Mouse (Mus musculus) adrenal gland, postnatal 10 days (tissue): ENCODE data around the gene Tmem168. TPM values are rescaled to one million over a fixed set of nuclear protein-coding genes. Genes with fewer than 3 reads are reported as not detected.

ENCODE experiments used
- DNase-seq: peaks from one replicate; pipeline ENCODE4 v3.0.0; 2021; ENCODE audit warnings: mixed read lengths
- long read RNA-seq, 2 experiments: library from polyadenylated mRNA; stranded (forward); transcript quantifications; one replicate each; pipeline ENCODE4 v2.0.0; 2021
- total RNA-seq, 2 experiments: library from RNA; stranded (reverse); gene quantifications; 2 replicates each; pipeline ENCODE4 v1.2.3; 2021

The Tmem168 gene
- 10 to 100 TPM; 23.9 to 24.0 TPM for total RNA-seq
- long read RNA-seq, experiment 1, full-length matches to known transcripts: 19 of 27 reads
- long read RNA-seq, experiment 1, partial matches to known transcripts: 1 of 27 reads
- long read RNA-seq, experiment 1, other reads (novel, unspliced or antisense): 7 of 27 reads
- long read RNA-seq, experiment 2, full-length matches to known transcripts: 14 of 17 reads
- long read RNA-seq, experiment 2, partial matches to known transcripts: 0 of 17 reads
- long read RNA-seq, experiment 2, other reads (novel, unspliced or antisense): 3 of 17 reads

DNA sequence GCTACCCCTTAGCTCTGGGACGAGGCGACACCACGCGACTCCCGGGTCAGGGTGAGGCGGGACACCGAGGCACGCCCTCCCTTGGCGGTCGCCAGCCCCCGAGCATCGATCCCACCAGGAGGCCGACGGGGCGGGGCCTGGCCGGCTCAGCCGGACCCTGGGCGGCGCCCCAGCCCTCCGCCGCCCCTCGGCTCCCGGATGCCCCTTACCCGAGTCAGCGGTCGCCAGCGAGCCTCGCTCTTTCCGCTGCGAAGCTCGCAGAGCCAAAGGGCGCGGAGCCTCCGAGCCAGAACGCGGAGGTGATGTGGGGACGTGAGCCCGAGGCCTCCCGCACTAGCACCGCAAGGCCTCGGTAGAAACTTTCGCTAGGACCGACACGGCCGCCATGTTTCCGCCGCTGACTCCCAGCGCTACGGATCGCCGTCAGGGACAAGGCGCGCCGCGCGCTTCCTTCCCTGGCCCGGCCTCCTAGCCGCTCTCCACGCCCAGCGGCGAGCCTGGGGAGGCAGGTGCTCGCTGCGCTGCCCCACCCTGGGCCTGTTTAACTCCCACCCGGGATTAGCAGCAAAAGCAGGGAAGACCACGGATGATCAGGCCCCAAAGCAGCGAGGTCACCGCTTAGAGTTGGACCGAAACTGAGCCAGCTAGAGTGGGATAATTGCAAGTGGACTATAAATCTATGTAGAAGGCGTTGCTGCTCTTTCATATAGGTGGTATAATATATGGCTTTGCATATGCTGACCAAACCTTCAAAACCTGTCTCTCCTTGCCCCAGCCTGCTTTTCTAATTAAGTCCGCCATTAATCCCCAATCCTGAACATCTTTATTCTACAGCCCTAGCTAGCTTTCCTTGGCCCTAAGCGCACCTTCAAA, at the start of gene Tmem168:
Gene Tmem168, minus strand, starts transcription at position 480 of the 873 bp plus-strand sequence.
- peak; percentile 96 for DNase-seq

GRCm38 (mm10) chr6:13654081-13654480, 46.2 kb upstream of the Tmem168 start:
- no peak for DNase-seq

GRCm38 (mm10) chr6:13652284-13652683, 44.4 kb upstream of the Tmem168 start:
- DNase-seq: no peak

GRCm38 (mm10) chr6:13650854-13651253, 43.0 kb upstream of the Tmem168 start:
- no peak for DNase-seq

DNA sequence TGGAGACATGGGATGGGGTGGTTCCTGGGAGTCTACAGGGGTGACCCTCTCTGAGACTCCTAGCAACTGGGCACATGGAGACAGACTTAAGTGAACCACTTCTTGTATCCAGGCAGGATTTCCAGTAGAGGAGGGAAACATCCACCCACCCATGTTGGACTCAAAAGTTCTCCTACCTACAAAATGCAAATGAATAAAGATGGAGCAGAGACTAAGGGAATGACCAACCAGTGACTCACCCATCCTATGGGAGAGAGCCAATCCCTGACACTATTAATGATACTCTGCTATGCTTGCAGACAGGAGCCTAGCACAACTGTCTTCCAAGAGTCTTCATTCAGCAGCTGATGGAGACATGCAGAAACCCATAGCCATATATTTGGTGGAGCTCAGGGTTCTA, 40.4 kb upstream of the Tmem168 start:
- DNase-seq: no peak

GRCm38 (mm10) chr6:13636582-13636989, 28.7 kb upstream of the Tmem168 start:
- peak; percentile 4 for DNase-seq

- no peak for DNase-seq
Measured at GRCm38 (mm10) chr6:13632571-13632970, 24.7 kb upstream of the Tmem168 start.

DNA sequence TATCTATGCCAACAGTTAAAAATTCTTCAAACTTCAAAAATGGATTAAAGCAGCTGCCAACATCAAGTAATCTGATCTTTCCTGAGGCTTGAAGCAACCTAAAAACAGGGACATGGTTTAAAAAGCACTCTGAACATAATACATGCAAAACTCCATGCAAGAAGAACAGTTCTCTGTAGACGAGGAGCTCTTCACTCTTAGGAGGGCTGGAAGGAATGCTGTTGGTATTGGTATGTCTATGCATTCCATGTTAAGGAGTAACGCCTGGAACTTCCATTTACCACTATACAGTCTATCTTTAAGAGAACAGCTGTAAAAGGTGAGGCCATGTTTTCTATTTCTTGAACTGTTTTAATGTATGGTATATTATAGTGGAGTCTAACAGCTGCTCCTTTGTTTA, 22.7 kb upstream of the Tmem168 start:
- DNase-seq: no peak

GRCm38 (mm10) chr6:13619618-13620017, 11.7 kb upstream of the Tmem168 start:
- DNase-seq: no peak

- no peak for DNase-seq
Measured at GRCm38 (mm10) chr6:13617110-13617509, 9.2 kb upstream of the Tmem168 start.

- no peak for DNase-seq
Measured at GRCm38 (mm10) chr6:13614568-13614967, 6.7 kb upstream of the Tmem168 start.

GRCm38 (mm10) chr6:13613671-13614070, 5.8 kb upstream of the Tmem168 start:
- DNase-seq: no peak

- DNase-seq: no peak
Measured at GRCm38 (mm10) chr6:13610869-13611268, 3.0 kb upstream of the Tmem168 start.

GRCm38 (mm10) chr6:13609353-13610140, 1.6 kb upstream of the Tmem168 start:
- DNase-seq: no peak

DNA sequence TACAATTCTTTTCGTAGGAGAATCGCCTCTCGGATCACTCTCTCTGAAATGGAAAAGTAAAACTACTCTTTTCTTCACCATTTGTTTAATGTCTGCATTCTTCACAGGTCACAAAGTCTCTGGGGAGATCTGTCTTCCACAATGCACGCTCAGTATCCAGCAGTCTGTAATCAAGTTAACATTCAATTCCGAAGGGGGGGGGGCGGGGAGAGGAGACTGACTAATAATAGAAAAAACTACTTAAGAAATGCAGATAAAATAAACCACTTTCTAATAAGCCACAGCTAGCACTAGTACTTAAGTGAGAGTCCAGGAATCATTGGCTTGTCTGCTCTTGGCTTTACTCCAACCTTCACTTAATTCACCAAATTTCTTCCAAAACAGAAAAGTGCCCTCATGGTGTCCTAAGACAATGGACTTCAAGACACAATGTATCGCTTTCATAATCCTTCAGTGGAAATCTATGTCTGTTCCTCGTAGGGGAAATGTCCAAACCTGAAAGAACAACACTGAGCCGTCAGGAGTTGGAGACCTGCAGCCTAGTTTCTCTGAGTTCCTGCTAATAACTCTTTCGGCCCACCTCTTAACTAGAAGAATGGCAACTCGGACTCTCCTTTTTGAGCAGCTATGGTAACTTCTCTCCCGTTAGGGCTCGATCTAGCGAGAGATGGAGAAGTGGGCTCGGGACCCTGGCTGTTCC, 829 bp downstream of the Tmem168 start:
- DNase-seq: no peak

DNA sequence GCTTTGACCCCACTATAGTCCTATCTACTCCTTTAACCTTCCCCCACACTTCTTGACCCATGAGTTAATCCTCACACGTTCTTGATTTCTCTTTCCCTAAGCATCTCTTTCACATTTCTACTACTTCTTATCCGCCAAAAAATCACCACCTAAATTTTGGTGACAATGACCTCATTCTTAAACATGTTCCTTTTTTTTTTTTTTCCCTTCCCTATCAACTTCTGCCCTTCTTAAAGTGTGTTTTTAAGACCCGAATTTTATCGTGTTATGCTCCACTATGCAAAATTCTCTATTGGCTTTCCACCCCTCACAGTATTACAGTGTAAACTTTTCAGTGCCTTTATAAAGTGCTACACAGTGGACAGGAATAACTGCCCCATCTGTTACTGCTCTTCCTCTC, 1.5 kb downstream of the Tmem168 start:
- no peak for DNase-seq

- DNase-seq: no peak
Measured at GRCm38 (mm10) chr6:13603134-13603533, 4.8 kb downstream of the Tmem168 start.

- DNase-seq: peak; percentile 19
Measured at GRCm38 (mm10) chr6:13601587-13601986, 6.3 kb downstream of the Tmem168 start.

GRCm38 (mm10) chr6:13598239-13598923, 9.5 kb downstream of the Tmem168 start:
- DNase-seq: no peak

DNA sequence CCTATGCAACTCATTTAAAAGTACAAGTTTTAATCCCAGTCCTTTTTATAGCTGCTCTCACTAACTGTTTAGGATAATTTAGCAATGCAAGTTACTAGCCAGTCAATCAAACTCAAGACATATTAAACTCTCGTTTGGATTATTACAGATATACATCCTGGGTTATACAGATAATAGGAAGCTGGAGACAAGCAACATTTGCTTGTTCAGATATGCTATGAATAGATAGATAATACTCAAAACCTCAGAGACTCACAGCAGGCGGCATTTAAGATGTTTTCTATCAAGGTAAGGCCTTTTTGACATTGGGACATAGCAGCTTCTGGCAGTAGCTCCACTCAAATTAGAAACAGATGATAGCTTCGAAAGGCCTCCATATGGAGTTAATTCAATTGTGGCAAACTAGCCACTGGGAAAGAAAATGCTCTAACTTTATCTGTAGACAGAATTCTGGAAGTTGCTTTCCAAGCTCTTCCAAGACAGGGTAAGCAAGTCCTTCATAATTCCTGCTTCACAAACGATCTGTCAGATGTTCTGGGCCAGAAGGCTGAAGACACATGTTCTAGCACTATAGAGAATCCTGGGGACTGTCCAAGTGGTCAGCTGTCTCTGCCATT, 15.1 kb downstream of the Tmem168 start:
- no peak for DNase-seq

GRCm38 (mm10) chr6:13586560-13586959, 21.3 kb downstream of the Tmem168 start:
- no peak for DNase-seq
